Mouse (Mus musculus): ENCODE data around the gene Ppp1r12b. TPM values are rescaled to one million over a fixed set of nuclear protein-coding genes. Genes with fewer than 3 reads are reported as not detected.

The Ppp1r12b gene
- total and polyA plus RNA-seq, 2 experiments: 2.2 to 5.0 TPM

GRCm38 (mm10) chr1:134911892-134912291 is 43.9 kb downstream of the Ppp1r12b start:
- TF ChIP-seq POLR2A (IDR thresholded peaks at IDR 0.05; ENCODE audit: extremely low read depth, insufficient read depth, low read length): no peak
- TF ChIP-seq CTCF (IDR thresholded peaks at IDR 0.05; ENCODE audit: low read depth, low read length): no peak
- H3K36me3 ChIP-seq (ENCODE audit: control insufficient read depth, insufficient read depth, low read length): no peaks in the 10 kb centered on the region
- peaks cover 3% of the 10 kb centered on the region; the same call in 1 of the 2 replicates for H3K79me2 ChIP-seq (ENCODE audit: control insufficient read depth, insufficient read depth, low read length)
- 83% methylated on average over 4 of the region's 4 CpGs for WGBS
- DNase-seq (ENCODE audit: extremely low read depth, low read depth, low spot score): no peak
- H3K27ac ChIP-seq (replicated peaks; ENCODE audit: insufficient read depth, low read depth, low read length): no peak overlapping the region
- no peak overlapping the region for H3K9ac ChIP-seq (ENCODE audit: low read depth, low read length)
- H3K4me1 ChIP-seq (ENCODE audit: control insufficient read depth, insufficient read depth, low read length): no peaks in the 10 kb centered on the region
- H3K4me3 ChIP-seq (ENCODE audit: insufficient read depth, low read depth, low read length): no peak overlapping the region
- H3K27me3 ChIP-seq (ENCODE audit: control insufficient read depth, insufficient read depth, low read length): no peaks in the 10 kb centered on the region

DNA sequence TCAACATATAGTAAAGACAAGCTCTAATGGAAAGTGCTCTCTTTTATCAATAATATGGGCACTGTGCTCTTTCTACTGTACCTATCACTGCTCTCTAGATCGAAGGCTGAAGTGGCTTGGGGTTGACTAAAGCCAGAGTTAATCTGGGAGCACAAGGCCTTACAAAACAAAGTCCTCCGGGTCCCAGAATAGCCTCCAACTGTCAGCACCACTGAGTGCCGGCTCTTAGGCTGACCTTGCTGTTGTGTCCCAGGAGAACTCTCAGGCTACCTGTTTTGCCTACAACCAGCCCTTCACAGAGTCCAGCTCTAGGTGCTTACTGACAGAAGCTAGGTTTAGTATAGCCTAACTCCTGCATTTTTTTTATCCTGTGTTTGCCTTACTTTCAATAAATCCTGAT is 45.7 kb downstream of the Ppp1r12b start:
- no peaks in the 10 kb centered on the region for H3K36me3 ChIP-seq (ENCODE audit: control insufficient read depth, insufficient read depth, low read length)
- no peak overlapping the region for H3K9ac ChIP-seq (ENCODE audit: low read depth, low read length)
- H3K79me2 ChIP-seq (ENCODE audit: control insufficient read depth, insufficient read depth, low read length): peaks cover 3% of the 10 kb centered on the region; the same call in 1 of the 2 replicates
- H3K4me3 ChIP-seq (ENCODE audit: insufficient read depth, low read depth, low read length): no peak overlapping the region
- H3K27ac ChIP-seq (replicated peaks; ENCODE audit: insufficient read depth, low read depth, low read length): no peak overlapping the region
- 27% methylated on average over 3 of the region's 3 CpGs for WGBS
- no peaks in the 10 kb centered on the region for H3K4me1 ChIP-seq (ENCODE audit: control insufficient read depth, insufficient read depth, low read length)
- H3K27me3 ChIP-seq (ENCODE audit: control insufficient read depth, insufficient read depth, low read length): no peaks in the 10 kb centered on the region
- DNase-seq (ENCODE audit: extremely low read depth, low read depth, low spot score): peak; percentile 8
- TF ChIP-seq CTCF (IDR thresholded peaks at IDR 0.05; ENCODE audit: low read depth, low read length) (no peak), POLR2A (IDR thresholded peaks at IDR 0.05; ENCODE audit: extremely low read depth, insufficient read depth, low read length) (no peak)

DNA sequence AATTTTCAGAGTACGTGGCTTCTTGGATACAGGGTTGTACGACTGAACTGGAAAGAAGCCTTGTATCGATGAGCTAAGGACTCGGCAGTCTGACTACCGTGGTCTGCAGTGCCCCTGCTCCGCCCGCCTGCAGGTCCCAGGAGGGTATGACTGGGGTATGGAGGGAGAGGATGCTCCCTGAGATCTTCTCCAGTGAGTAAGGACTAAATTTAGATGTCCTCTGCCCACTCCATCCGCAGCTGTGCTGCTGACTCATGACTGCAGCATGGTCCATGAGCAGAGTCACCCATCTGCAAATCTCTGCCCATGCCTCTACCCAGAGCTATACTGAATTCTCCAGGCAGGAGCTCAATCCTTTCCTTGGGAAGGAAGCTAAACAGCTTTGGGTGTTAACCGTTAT is 46.3 kb downstream of the Ppp1r12b start:
- no peak for TF ChIP-seq POLR2A (IDR thresholded peaks at IDR 0.05; ENCODE audit: extremely low read depth, insufficient read depth, low read length)
- no peak for TF ChIP-seq CTCF (IDR thresholded peaks at IDR 0.05; ENCODE audit: low read depth, low read length)
- 87% methylated on average over 9 of the region's 9 CpGs for WGBS
- Histone ChIP-seq H3K4me3 (ENCODE audit: insufficient read depth, low read depth, low read length) (no peak overlapping the region), H3K27me3 (ENCODE audit: control insufficient read depth, insufficient read depth, low read length) (no peaks in the 10 kb centered on the region), H3K36me3 (ENCODE audit: control insufficient read depth, insufficient read depth, low read length) (no peaks in the 10 kb centered on the region), H3K27ac (replicated peaks; ENCODE audit: insufficient read depth, low read depth, low read length) (no peak overlapping the region), H3K4me1 (ENCODE audit: control insufficient read depth, insufficient read depth, low read length) (no peaks in the 10 kb centered on the region), H3K9ac (ENCODE audit: low read depth, low read length) (no peak overlapping the region), H3K79me2 (ENCODE audit: control insufficient read depth, insufficient read depth, low read length) (peaks cover 3% of the 10 kb centered on the region; the same call in 1 of the 2 replicates)
- DNase-seq (ENCODE audit: extremely low read depth, low read depth, low spot score): no peak

DNA sequence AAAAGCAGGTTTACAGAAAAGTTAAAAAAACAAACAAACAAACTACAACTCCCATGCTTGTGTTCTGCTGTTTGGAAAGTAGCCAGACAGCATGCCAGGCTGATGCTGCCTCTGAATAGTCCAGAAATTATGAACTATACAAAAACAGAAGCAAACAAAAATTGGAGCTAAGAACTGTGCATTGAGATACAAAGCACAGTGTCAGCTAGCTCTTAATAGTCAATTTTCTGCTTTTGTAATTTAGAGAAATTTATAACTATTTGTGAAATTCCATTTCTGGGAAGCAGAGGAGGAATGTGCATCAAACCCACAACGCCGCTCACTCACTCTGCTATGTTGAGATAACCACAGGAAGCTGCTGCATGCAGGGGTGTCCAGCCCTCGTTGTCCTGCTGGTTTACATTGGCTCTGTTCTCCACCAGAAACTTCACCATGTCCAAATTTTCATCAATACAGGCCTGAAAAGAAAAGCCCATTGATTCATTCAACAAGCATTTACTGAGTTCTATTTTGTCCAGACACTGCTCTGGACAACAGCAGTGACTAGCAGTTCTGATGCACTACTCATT is 53.6 kb downstream of the Ppp1r12b start:
- no peak for TF ChIP-seq CTCF (IDR thresholded peaks at IDR 0.05; ENCODE audit: low read depth, low read length)

DNA sequence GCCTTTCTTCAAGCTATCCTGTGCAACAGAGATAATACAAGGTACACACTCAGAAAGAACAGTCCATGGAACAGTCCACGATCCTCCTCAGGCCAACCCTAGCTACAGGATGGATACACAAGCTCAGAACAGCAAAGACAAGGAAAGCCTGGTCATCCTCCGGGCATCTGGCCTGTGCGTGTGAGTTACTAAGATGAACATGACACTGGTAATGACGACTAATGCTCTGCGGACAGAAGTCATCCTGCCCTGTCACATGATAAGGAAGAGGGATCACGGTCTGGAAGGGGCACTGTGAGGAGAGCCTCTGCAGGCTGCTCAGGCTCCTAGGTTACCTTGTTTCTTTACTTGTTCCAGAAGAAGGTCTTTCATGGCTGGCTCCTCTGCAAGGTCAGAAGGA is 59.7 kb downstream of the Ppp1r12b start:
- Histone ChIP-seq H3K27ac (replicated peaks; ENCODE audit: insufficient read depth, low read depth, low read length) (no peak overlapping the region), H3K4me3 (ENCODE audit: insufficient read depth, low read depth, low read length) (no peak overlapping the region), H3K27me3 (ENCODE audit: control insufficient read depth, insufficient read depth, low read length) (no peaks in the 10 kb centered on the region), H3K9ac (ENCODE audit: low read depth, low read length) (no peak overlapping the region), H3K4me1 (ENCODE audit: control insufficient read depth, insufficient read depth, low read length) (no peaks in the 10 kb centered on the region), H3K36me3 (ENCODE audit: control insufficient read depth, insufficient read depth, low read length) (peaks cover 14% of the 10 kb centered on the region), H3K79me2 (ENCODE audit: control insufficient read depth, insufficient read depth, low read length) (no peaks in the 10 kb centered on the region)
- TF ChIP-seq CTCF (IDR thresholded peaks at IDR 0.05; ENCODE audit: low read depth, low read length) (no peak), POLR2A (IDR thresholded peaks at IDR 0.05; ENCODE audit: extremely low read depth, insufficient read depth, low read length) (no peak)
- no peak for DNase-seq (ENCODE audit: extremely low read depth, low read depth, low spot score)
- 96% methylated on average over 6 of the region's 6 CpGs for WGBS

More for the DNA sequence above, 53.6 kb downstream of the Ppp1r12b start:
- no peaks in the 10 kb centered on the region; the same call in 1 of the 2 replicates for H3K36me3 ChIP-seq (ENCODE audit: control insufficient read depth, insufficient read depth, low read length)
- no peaks in the 10 kb centered on the region; the same call in 1 of the 2 replicates for H3K79me2 ChIP-seq (ENCODE audit: control insufficient read depth, insufficient read depth, low read length)
- no peak overlapping the region for H3K4me3 ChIP-seq (ENCODE audit: insufficient read depth, low read depth, low read length)
- no peaks in the 10 kb centered on the region for H3K27me3 ChIP-seq (ENCODE audit: control insufficient read depth, insufficient read depth, low read length)
- no peak overlapping the region for H3K27ac ChIP-seq (replicated peaks; ENCODE audit: insufficient read depth, low read depth, low read length)
- no peak for DNase-seq (ENCODE audit: extremely low read depth, low read depth, low spot score)
- WGBS: 39% methylated on average over 3 of the region's 3 CpGs
- no peak overlapping the region for H3K9ac ChIP-seq (ENCODE audit: low read depth, low read length)
- no peaks in the 10 kb centered on the region for H3K4me1 ChIP-seq (ENCODE audit: control insufficient read depth, insufficient read depth, low read length)

- 93% methylated on average over 3 of the region's 3 CpGs for WGBS
- no peak overlapping the region for H3K9ac ChIP-seq (ENCODE audit: low read depth, low read length)
- no peak overlapping the region for H3K27ac ChIP-seq (replicated peaks; ENCODE audit: insufficient read depth, low read depth, low read length)
- no peak overlapping the region for H3K4me3 ChIP-seq (ENCODE audit: insufficient read depth, low read depth, low read length)
- TF ChIP-seq CTCF (IDR thresholded peaks at IDR 0.05; ENCODE audit: low read depth, low read length) (no peak), POLR2A (IDR thresholded peaks at IDR 0.05; ENCODE audit: extremely low read depth, insufficient read depth, low read length) (no peak)
- peaks cover 15% of the 10 kb centered on the region for H3K36me3 ChIP-seq (ENCODE audit: control insufficient read depth, insufficient read depth, low read length)
- no peaks in the 10 kb centered on the region for H3K4me1 ChIP-seq (ENCODE audit: control insufficient read depth, insufficient read depth, low read length)
- DNase-seq (ENCODE audit: extremely low read depth, low read depth, low spot score): no peak
- H3K79me2 ChIP-seq (ENCODE audit: control insufficient read depth, insufficient read depth, low read length): no peaks in the 10 kb centered on the region
- H3K27me3 ChIP-seq (ENCODE audit: control insufficient read depth, insufficient read depth, low read length): no peaks in the 10 kb centered on the region
These were observed 60.9 kb downstream of the Ppp1r12b start for GRCm38 (mm10) chr1:134894803-134895202.

Measured in liver, adult 2 months (tissue).